Mouse (Mus musculus): ENCODE results near the gene Pdcl3. TPM values are rescaled to one million over a fixed set of nuclear protein-coding genes. Genes with fewer than 3 reads are reported as not detected.
A peak's percentile ranks its signal among the peaks of the same experiment; 100 is the strongest.

The Pdcl3 gene
- polyA plus RNA-seq, 1 experiment from 2014 or later = 175 TPM

DNA sequence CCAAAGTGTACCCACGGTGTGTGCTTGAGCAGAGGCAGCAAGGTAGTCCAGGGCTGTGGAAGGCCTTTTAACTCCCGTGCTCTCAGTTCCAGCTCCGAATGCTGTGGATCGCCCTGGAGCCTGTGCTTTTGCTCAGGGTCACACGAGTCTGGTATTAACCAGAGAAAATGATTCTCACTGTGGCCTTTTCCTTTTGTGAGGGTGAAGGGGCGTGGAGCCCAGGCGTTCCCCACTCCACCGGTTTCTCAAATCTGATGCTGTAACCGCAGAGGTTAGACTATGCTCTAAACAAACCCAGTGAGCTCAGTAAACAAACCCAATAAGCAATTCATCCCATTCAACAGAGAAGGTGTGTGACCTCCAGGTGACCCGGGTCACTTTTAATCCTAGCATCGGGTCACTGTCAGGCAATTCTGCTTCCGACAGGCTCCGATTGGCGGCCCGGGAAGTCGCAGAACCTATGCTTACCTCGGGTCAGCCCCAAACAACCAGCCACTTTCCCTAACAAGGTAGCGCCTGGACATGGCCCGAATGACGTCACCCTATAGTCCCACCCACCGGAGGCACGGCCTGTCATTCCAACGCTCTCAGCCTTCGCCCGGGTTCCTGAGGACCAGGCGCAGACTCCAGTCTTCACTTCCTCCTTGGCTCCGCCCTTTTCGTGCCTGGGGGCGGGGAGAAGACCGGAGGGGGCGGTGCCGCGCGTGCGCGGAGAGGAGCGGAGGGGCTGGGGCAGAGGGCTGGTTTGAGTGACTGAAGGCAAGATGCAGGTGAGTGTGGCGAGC is 1.9 kb downstream of the Pdcl3 start:
- no peaks in the 10 kb centered on the region for H3K27me3 ChIP-seq (replicated peaks; ENCODE audit: control insufficient read depth, insufficient read depth, low read length)
- WGBS = 4% methylated on average over 38 of the region's 38 CpGs
- peak overlapping the region; percentile 80 for H3K9ac ChIP-seq (replicated peaks; ENCODE audit: low read depth, low read length)
- H3K4me3 ChIP-seq (replicated peaks; ENCODE audit: low read length) = peak overlapping the region; percentile 71
- H3K4me1 ChIP-seq (replicated peaks; ENCODE audit: control insufficient read depth, insufficient read depth, low read length) = peaks cover 15% of the 10 kb centered on the region
- H3K27ac ChIP-seq (ENCODE audit: low read length) = peak overlapping the region; percentile 56
- no peaks in the 10 kb centered on the region for H3K9me3 ChIP-seq (ENCODE audit: control insufficient read depth, low read length)
- peak; percentile 99 for ATAC-seq
- H3K36me3 ChIP-seq (ENCODE audit: control insufficient read depth, insufficient read depth) = peaks cover 6% of the 10 kb centered on the region; the same call in 1 of the 2 replicates
- peak overlapping the region; percentile 93 for H3K4me2 ChIP-seq (ENCODE audit: low read length)

DNA sequence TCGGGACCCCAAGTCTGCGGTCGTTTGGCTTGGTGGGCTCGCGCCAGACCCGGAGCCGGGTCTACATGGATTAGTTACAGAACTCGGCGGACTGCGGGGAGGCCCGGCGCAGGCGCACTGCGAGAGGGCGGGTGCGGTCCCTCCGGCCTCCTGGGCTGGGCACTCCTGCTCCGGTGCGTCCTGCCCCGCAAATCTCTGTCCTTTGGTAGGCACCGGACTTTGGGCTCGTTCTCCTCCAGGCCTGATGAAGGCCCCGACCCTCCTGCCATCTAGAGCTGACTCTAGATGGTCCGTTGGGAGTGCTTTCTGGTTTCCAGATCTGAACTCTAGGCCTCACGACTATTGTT is 2.4 kb downstream of the Pdcl3 start:
- peak overlapping the region; percentile 80 for H3K9ac ChIP-seq (replicated peaks; ENCODE audit: low read depth, low read length)
- H3K4me2 ChIP-seq (ENCODE audit: low read length) = peak overlapping the region; percentile 93
- peaks cover 10% of the 10 kb centered on the region; the same call in 1 of the 2 replicates for H3K36me3 ChIP-seq (ENCODE audit: control insufficient read depth, insufficient read depth)
- H3K4me1 ChIP-seq (replicated peaks; ENCODE audit: control insufficient read depth, insufficient read depth, low read length) = peaks cover 17% of the 10 kb centered on the region
- H3K4me3 ChIP-seq (replicated peaks; ENCODE audit: low read length) = peak overlapping the region; percentile 71
- H3K27ac ChIP-seq (ENCODE audit: low read length) = peak overlapping the region; percentile 56
- H3K9me3 ChIP-seq (ENCODE audit: control insufficient read depth, low read length) = no peaks in the 10 kb centered on the region
- H3K27me3 ChIP-seq (replicated peaks; ENCODE audit: control insufficient read depth, insufficient read depth, low read length) = no peaks in the 10 kb centered on the region
- under 1% methylated on average over 25 of the region's 25 CpGs for WGBS
- peak; percentile 82 for ATAC-seq

DNA sequence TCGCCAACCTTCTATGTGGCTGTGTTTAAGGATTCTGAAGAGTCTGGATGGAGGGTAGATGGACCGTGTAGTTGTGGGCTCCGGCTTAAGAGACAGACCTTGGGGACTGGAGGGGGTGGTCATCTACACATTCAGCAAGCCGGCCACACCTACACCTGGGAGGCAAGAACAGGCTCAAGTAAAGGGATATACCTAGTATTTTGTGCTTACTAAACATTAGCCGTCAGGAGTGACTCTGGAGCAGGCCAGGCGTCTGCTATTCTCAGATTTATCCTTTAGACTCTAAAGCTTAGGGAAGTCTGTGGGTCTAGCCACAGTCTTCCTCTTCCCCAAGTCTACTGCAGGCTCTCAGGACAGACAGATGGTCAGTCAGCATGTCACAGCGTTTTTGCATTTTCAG is 2.9 kb downstream of the Pdcl3 start:
- Histone ChIP-seq H3K27me3 (replicated peaks; ENCODE audit: control insufficient read depth, insufficient read depth, low read length) (no peaks in the 10 kb centered on the region), H3K9me3 (ENCODE audit: control insufficient read depth, low read length) (no peaks in the 10 kb centered on the region), H3K4me1 (replicated peaks; ENCODE audit: control insufficient read depth, insufficient read depth, low read length) (peaks cover 17% of the 10 kb centered on the region), H3K27ac (ENCODE audit: low read length) (no peak overlapping the region), H3K36me3 (ENCODE audit: control insufficient read depth, insufficient read depth) (peaks cover 10% of the 10 kb centered on the region; the same call in 1 of the 2 replicates), H3K9ac (replicated peaks; ENCODE audit: low read depth, low read length) (peak overlapping the region; percentile 80), H3K4me3 (replicated peaks; ENCODE audit: low read length) (peak overlapping the region; percentile 71), H3K4me2 (ENCODE audit: low read length) (peak overlapping the region; percentile 93)
- 28% methylated on average over 7 of the region's 7 CpGs for WGBS
- ATAC-seq = no peak

DNA sequence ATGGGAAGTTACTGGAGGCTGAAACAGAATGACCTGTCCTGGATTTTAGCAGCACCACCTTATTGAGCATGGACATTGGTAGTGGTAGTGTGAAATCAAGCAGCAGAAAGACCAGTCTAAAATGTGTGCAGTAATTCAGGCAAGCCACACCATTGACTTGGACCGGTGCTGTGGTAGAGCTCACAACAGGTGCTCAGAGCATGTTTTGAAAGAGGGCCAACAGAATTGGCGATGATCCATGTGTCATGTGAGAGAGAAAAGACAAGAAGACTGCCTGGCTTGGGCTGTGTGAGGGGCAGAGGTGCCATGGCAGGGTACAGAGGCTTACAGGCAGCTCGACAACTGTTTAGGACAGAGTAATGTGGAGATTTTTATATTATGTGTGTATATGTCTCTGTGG is 7.0 kb downstream of the Pdcl3 start:
- WGBS = 65% methylated on average over 3 of the region's 3 CpGs
- H3K9ac ChIP-seq (replicated peaks; ENCODE audit: low read depth, low read length) = no peak overlapping the region
- no peaks in the 10 kb centered on the region for H3K27me3 ChIP-seq (replicated peaks; ENCODE audit: control insufficient read depth, insufficient read depth, low read length)
- peaks cover 14% of the 10 kb centered on the region for H3K4me1 ChIP-seq (replicated peaks; ENCODE audit: control insufficient read depth, insufficient read depth, low read length)
- no peak for ATAC-seq
- H3K4me3 ChIP-seq (replicated peaks; ENCODE audit: low read length) = no peak overlapping the region
- peaks cover 24% of the 10 kb centered on the region for H3K36me3 ChIP-seq (ENCODE audit: control insufficient read depth, insufficient read depth)
- H3K4me2 ChIP-seq (ENCODE audit: low read length) = no peak overlapping the region
- H3K9me3 ChIP-seq (ENCODE audit: control insufficient read depth, low read length) = no peaks in the 10 kb centered on the region
- no peak overlapping the region for H3K27ac ChIP-seq (ENCODE audit: low read length)

DNA sequence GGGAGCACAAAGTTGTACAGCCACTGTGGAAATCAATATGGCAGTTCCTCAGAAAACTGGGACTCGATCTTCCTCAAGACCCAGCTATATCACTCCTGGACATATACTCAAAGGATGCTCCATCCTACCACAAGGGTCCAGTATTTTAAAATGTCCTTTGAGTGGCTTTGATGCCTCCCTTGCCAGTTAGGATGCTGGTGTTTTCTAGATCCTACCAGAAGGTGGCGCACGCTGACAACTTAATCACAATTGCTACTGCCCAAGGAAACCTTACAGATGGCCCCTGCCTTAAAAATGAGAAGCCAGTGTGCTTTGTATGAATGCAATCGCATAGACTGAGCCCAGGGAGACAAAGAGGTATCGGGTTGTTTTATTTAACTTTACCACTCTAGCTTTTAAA is 15.7 kb downstream of the Pdcl3 start:
- H3K9me3 ChIP-seq (ENCODE audit: control insufficient read depth, low read length) = no peaks in the 10 kb centered on the region
- no peak overlapping the region for H3K4me3 ChIP-seq (replicated peaks; ENCODE audit: low read length)
- no peaks in the 10 kb centered on the region for H3K4me1 ChIP-seq (replicated peaks; ENCODE audit: control insufficient read depth, insufficient read depth, low read length)
- peaks cover 8% of the 10 kb centered on the region for H3K36me3 ChIP-seq (ENCODE audit: control insufficient read depth, insufficient read depth)
- peak; percentile 80 for ATAC-seq
- H3K27ac ChIP-seq (ENCODE audit: low read length) = no peak overlapping the region
- WGBS = 5% methylated on average over 5 of the region's 5 CpGs
- no peak overlapping the region for H3K4me2 ChIP-seq (ENCODE audit: low read length)
- H3K27me3 ChIP-seq (replicated peaks; ENCODE audit: control insufficient read depth, insufficient read depth, low read length) = no peaks in the 10 kb centered on the region
- H3K9ac ChIP-seq (replicated peaks; ENCODE audit: low read depth, low read length) = no peak overlapping the region

DNA sequence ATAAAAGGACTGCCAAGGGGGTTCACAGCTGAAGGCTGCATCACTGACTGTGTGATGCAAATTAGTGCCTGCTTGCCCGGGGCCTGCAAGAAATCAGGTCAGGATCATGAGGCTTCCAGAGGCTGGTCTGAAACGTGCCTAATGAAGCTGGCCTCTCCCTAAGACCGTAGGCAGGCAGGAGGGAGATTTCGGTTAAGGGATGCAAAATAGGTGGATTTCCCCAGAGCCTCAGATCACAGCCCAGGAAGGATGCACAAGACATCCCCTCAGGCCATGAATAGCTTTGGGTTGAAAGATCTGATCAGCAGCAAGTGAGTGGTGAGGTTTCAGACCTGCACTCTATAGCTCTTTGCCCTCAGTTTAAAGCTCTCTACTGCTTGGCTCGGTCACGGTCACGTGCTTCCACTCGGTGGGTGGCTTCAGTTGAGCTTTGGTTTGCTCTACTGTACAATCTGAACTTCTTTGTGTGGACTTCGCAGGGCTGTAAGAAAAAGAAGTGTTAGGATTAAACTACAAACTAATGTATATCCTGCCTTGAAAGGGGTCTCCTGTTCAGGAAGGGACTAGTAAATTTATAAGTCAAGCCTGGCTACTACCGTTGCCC is 20.4 kb downstream of the Pdcl3 start:
- Histone ChIP-seq H3K9ac (replicated peaks; ENCODE audit: low read depth, low read length) (no peak overlapping the region), H3K27me3 (replicated peaks; ENCODE audit: control insufficient read depth, insufficient read depth, low read length) (no peaks in the 10 kb centered on the region), H3K9me3 (ENCODE audit: control insufficient read depth, low read length) (no peaks in the 10 kb centered on the region), H3K27ac (ENCODE audit: low read length) (no peak overlapping the region), H3K36me3 (ENCODE audit: control insufficient read depth, insufficient read depth) (no peaks in the 10 kb centered on the region), H3K4me2 (ENCODE audit: low read length) (no peak overlapping the region), H3K4me3 (replicated peaks; ENCODE audit: low read length) (no peak overlapping the region), H3K4me1 (replicated peaks; ENCODE audit: control insufficient read depth, insufficient read depth, low read length) (peaks cover 10% of the 10 kb centered on the region)
- whole genome bisulfite sequencing = 39% methylated on average over 10 of the region's 10 CpGs
- no peak for ATAC-seq

DNA sequence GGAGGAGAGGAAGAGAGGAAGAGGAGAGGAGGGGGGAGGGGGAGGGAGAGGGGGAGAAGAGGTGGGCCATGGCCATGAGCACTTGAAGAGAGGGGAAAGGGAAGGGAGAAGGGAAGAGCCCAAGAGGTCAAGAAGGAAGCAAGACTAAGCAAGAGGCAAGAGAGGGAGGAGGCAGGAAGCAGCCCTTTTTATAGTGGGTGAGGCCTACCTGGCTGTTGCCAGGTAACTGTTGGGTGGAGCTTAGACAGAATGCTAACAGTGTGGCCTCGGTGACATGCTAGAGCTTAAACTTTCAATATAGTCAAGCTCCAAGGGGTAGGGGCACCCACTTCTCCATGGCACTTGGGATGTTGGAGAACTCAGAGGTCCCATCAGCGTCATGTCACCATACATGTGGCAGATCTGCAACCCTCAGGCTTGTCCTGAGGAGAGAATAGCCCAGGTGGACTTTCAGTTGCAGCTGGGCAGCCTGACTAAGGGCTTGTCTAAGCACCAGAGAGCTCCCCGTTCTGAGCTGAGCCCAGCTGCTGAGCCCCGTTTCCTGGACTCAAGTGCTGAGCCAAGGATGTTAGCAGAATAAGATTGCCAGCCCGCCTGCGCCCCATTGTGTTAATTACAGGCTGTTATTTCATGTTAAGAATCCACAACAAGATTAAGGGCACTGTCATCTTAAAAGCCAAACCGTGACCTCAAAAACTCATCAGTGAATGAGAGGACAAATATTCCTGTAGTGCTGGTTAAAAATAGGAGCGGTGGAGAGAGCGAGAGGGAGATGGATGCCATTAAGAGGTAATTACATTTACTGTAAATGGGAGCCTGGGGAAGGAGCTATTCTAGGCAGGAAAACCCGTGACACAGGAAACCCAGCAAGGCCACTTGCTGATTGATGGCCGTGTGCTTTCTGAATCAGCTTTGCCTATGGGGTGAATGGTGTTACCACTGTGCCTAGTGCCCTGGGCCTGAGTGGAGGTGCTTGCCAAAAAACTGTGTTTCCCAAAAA is 21.7 kb downstream of the Pdcl3 start:
- no peak overlapping the region for H3K4me2 ChIP-seq (ENCODE audit: low read length)
- H3K27ac ChIP-seq (ENCODE audit: low read length) = peak overlapping the region; percentile 23; the same call in 1 of the 2 replicates
- 40% methylated on average over 11 of the region's 11 CpGs for WGBS
- no peaks in the 10 kb centered on the region for H3K9me3 ChIP-seq (ENCODE audit: control insufficient read depth, low read length)
- H3K4me1 ChIP-seq (replicated peaks; ENCODE audit: control insufficient read depth, insufficient read depth, low read length) = peaks cover 10% of the 10 kb centered on the region
- no peak overlapping the region for H3K9ac ChIP-seq (replicated peaks; ENCODE audit: low read depth, low read length)
- peak; percentile 57 for ATAC-seq
- no peak overlapping the region for H3K4me3 ChIP-seq (replicated peaks; ENCODE audit: low read length)
- no peaks in the 10 kb centered on the region for H3K27me3 ChIP-seq (replicated peaks; ENCODE audit: control insufficient read depth, insufficient read depth, low read length)
- H3K36me3 ChIP-seq (ENCODE audit: control insufficient read depth, insufficient read depth) = no peaks in the 10 kb centered on the region

DNA sequence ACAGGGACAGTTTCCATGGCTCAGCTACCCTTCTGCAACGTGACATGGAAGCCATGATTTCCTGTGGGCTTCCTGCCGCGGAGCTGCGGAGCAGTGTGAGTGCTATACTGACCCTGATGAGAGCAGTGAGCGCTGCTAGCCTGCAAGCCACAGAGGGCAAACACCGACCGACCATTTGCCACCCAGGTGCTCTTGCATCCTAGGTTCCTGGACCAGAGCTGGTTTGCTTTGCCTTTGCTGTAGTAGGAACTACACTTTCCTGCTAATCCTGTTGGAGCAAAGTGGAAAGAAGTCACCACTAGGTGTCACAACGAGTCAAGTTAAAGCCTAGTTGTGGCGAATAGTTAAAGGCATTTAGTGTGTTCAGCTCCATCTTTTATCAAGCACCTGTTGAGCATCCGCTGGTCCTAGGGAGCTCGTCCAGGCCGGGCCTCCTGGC is 25.2 kb downstream of the Pdcl3 start:
- Histone ChIP-seq H3K27ac (ENCODE audit: low read length) (no peak overlapping the region), H3K36me3 (ENCODE audit: control insufficient read depth, insufficient read depth) (no peaks in the 10 kb centered on the region), H3K4me2 (ENCODE audit: low read length) (no peak overlapping the region), H3K27me3 (replicated peaks; ENCODE audit: control insufficient read depth, insufficient read depth, low read length) (no peaks in the 10 kb centered on the region), H3K9me3 (ENCODE audit: control insufficient read depth, low read length) (no peaks in the 10 kb centered on the region), H3K9ac (replicated peaks; ENCODE audit: low read depth, low read length) (no peak overlapping the region), H3K4me1 (replicated peaks; ENCODE audit: control insufficient read depth, insufficient read depth, low read length) (peaks cover 10% of the 10 kb centered on the region), H3K4me3 (replicated peaks; ENCODE audit: low read length) (no peak overlapping the region)
- WGBS = 24% methylated on average over 12 of the region's 12 CpGs
- peak; percentile 66; the same call in 1 of the 2 replicates for ATAC-seq

DNA sequence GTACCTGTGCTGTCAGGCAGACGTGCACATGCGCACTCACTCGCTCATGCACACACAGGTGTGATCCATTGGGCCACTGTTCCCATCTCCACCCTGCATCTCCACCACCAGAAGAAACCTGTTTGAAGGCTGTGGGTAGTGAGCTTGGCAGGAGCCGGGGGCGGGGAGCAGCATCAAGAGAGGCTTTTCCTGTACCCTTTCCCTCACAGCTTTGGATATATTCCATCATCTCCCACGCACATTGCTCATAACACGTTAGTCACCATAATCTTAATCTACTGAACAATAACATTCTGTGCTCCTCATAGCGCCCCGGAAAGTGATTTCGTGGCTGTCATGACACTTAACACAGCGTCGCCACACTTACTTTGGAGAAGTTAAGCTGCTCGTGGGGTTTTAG is 27.2 kb downstream of the Pdcl3 start:
- no peak for ATAC-seq
- Histone ChIP-seq H3K36me3 (ENCODE audit: control insufficient read depth, insufficient read depth) (no peaks in the 10 kb centered on the region), H3K27ac (ENCODE audit: low read length) (no peak overlapping the region), H3K9me3 (ENCODE audit: control insufficient read depth, low read length) (no peaks in the 10 kb centered on the region), H3K4me3 (replicated peaks; ENCODE audit: low read length) (no peak overlapping the region), H3K9ac (replicated peaks; ENCODE audit: low read depth, low read length) (no peak overlapping the region), H3K4me2 (ENCODE audit: low read length) (no peak overlapping the region), H3K4me1 (replicated peaks; ENCODE audit: control insufficient read depth, insufficient read depth, low read length) (0 out of 2 replicates have a peak, but pooled peaks cover 3% of the 10 kb centered on the region), H3K27me3 (replicated peaks; ENCODE audit: control insufficient read depth, insufficient read depth, low read length) (no peaks in the 10 kb centered on the region)
- WGBS = 89% methylated on average over 13 of the region's 13 CpGs

Data from forebrain, embryonic 16.5 days (tissue).